Mouse (Mus musculus) megakaryocyte-erythroid progenitor cell, adult 5-6 weeks (primary cell): ENCODE measurements around the gene Hsph1. TPM values are rescaled to one million over a fixed set of nuclear protein-coding genes. Genes with fewer than 3 reads are reported as not detected.

Source experiments
- ATAC-seq: replicated peaks from 2 replicates; pipeline ENCODE4 v1.8.0; 2016; ENCODE audit warnings: mild to moderate bottlenecking, inconsistent platforms; ENCODE audit not compliant: severe bottlenecking, poor library complexity, low FRiP score, low TSS enrichment
- total RNA-seq, 2 experiments: library from RNA; stranded (forward) in 1 of 2; stranded (reverse) in 1 of 2; fragments of 200-1000, 215-1000 nt in 1 of 2; fragments of >200 nt in 1 of 2; fragmentation: Nextera tagmentation in 1 of 2; gene quantifications; 2 replicates each; pipeline ENCODE4 v1.2.3; 2014 to 2017

Hsph1 gene
- total RNA-seq (2014; fragmentation: Nextera tagmentation) (136 and 180 TPM in 2 replicates), total RNA-seq (2017) (91.7 and 104 TPM in 2 replicates)

- ATAC-seq: peak; percentile 91
Measured at GRCm38 (mm10) chr5:149636075-149636920, at the start of gene Hsph1. TSS of gene Hsph1 (minus strand) at chr5:149636376.

DNA sequence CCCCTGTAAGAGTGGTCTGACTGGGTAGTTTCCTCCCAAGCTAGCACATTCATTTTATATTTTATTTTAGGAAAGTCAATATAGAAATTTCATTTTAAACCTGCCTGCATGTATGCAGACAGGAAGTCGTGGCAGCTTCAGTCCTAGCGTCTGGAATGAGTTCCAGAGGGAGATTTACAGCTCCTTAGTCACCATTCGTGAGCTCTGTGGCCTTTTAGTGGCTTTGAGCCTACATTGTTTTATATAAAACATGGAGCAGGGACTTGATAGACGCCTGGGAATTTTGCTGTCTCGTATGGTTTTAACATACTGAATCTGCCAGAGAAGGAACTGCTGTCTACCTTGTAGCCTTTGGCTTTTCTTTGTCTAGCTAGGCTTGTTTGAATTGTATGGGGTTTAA lies 44.8 kb upstream of the Hsph1 start:
- no peak for ATAC-seq

GRCm38 (mm10) chr5:149679886-149680285 lies 43.7 kb upstream of the Hsph1 start:
- no peak for ATAC-seq

DNA sequence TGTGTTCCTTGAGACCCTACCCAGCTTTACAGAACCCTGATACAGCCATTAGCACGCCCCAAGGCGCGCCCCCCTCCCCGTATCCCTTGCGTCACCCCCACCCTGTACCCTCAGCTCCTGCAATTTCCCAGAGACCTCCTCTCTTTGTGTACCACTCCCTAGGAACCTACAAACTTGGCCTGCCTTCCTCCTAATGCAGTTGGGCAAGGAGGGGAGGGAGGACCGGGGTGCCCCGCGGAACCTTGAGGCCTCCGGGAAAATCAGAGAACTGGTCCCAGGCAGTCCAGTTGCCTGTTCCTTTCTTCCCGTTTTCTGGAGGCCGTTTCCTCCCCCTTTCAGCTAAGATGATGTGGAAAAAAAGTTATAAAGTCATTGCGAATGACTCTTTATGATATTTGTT lies 43.2 kb upstream of the Hsph1 start:
- no peak for ATAC-seq

- ATAC-seq: no peak
Measured at GRCm38 (mm10) chr5:149678990-149679348, 42.8 kb upstream of the Hsph1 start.

DNA sequence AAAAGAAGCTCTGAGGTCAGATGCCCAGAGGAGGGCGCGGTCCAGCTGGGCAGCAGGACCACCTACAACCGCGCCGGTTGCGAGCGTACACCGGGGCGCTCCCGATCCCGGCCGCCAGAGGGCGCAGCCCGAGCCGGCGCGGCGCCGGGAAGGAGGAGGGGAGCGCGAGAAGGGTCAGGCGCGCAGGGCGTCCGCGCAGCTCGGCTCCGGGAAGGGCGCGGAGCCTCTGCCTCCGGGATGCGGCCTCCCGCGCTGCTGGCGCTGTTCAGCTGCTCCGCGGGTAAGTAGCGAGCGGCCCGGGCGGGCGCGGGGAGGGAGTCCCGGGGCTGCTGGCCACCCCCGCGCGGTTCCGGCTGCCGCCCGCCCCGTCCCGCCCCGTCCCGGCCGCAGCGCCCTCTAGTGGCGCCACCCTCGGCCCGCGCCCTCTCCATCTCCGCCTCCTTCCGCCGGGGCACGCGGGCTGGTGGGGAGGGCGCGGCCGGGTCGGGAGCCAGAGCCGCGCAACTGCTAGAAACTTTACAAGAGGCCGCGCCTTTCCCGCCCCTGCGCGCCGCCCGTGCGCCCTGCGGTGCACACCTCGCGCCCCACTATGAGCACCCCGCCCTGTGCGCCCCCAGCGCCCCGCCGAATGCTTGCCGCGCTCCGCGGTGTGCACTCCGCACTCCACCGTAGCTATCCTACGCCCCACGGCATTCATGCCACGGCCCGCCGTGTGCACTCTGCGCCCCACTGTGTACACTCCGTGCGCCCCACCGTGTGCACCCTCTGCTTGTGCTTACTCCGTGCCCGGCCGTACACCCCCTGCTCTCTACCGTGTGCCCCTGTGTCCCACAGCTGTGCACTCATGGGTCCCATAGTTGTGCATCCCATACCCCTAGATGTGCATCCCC lies 42.2 kb upstream of the Hsph1 start, which contains the start of gene B3glct:
TSS of gene B3glct (plus strand) at position 131 of the 890 bp plus-strand sequence.
- ATAC-seq: peak; percentile 89

DNA sequence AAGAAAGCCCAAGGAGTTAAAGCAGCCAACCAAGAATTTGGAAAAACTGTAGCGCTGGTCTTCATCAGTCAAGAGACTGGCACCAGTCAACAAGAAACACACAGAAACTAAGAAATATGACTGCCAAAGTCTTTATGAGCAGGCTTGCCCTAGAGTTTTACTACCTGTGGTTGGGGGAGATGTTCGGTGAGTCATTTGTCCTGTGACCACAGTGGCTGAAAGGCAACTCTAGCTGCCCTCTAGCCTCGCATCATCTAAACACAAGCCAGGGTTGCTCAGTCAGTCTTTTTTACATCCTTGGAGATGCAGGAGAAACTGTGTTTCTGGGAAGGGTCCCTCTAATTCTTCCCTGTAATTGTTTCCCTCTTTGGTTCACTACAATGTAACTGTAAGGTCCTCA lies 41.0 kb upstream of the Hsph1 start:
- no peak for ATAC-seq

- no peak for ATAC-seq
Measured at GRCm38 (mm10) chr5:149663417-149663816, 27.2 kb upstream of the Hsph1 start.

DNA sequence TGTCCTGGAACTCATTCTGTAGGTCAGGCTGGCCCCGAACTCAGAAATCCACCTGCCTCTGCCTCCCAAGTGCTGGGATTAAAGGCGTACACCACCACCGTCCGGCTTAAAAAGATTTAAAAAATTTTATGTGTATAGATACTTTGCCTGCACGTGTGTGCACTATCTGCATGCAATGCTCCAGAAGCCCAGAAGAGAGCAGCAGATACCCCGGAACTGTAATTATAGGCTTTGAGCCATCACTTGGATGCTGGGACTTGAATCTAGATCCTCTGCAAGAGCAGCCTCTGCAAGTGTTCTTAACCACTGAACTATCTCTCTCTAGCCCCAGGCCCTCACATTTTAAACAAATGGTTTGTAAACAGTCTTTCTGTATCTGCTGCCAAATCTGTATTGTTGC lies 26.8 kb upstream of the Hsph1 start:
- ATAC-seq: 0 out of 2 replicates have a peak, but pooled peaks have one; percentile 36

DNA sequence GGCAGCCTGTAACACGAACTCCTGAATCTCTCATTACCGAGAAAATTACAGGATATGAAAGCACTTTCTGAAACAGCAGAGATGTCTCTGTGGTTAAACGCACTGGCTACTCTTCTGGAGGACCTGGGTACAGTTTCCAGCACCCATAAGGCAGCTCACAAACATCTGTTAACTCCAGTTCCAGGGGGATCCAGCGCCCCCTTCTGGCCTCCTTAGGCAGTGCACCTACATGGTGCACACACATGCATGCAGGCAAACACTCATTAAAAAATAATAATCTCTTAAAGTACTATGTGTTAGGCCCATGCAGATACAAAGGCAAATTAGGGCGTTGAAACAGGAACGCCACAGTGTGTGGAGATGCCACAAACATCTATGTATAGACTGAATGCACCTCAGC lies 25.3 kb upstream of the Hsph1 start:
- ATAC-seq: no peak

- no peak for ATAC-seq
Measured at GRCm38 (mm10) chr5:149659414-149659780, 23.2 kb upstream of the Hsph1 start.

DNA sequence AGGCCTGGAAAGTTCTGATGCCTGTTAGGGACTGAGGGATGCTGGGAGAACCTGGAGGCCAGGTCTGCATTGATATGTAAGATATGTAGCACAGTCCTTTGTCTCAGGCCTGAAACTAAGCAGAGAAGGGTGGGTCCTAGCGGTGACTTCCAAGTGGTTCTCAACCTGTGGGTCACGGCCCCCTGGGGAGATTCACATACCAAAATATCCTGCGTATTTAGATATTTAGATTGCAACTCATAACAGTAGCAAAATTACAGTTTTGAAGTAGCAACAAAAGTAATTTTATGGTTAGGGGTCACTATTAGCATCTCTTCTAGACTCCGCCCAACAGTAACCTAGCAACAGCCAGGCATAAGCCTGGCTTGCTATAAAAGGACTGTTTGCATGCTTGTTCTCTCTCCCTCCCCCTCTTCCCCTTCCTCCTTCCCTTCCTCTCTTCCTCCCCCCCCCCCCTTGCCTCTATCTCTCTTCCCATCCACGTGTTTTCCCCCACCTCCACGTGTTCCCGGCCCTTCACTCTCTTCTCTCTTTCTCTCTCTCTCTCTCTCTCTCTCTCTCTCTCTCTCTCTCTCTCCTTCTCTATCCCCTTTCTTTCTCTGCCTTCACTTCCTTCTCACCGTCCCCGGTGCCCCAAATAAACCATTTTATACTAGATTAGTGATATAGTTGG lies 22.7 kb upstream of the Hsph1 start:
- ATAC-seq: no peak

DNA sequence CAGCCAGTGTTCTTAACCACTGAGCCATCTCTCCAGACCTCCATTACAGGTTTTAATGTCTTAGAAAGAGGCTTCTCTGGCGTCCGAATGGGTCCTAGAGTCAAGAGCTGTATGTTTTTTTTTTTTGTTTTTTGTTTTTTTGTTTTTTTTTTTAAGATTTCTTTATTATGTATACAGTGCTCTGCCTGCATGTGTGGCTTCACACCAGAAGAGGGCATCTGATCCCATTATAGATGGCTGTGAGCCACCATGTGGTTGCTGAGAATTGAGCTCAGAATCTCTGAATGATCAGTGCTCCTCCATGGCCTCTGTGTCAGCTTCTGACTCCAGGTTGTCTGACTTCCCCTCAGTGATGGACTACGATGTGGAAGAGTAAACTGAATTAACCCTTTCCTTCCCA lies 21.8 kb upstream of the Hsph1 start:
- ATAC-seq: 0 out of 2 replicates have a peak, but pooled peaks have one; percentile 17

DNA sequence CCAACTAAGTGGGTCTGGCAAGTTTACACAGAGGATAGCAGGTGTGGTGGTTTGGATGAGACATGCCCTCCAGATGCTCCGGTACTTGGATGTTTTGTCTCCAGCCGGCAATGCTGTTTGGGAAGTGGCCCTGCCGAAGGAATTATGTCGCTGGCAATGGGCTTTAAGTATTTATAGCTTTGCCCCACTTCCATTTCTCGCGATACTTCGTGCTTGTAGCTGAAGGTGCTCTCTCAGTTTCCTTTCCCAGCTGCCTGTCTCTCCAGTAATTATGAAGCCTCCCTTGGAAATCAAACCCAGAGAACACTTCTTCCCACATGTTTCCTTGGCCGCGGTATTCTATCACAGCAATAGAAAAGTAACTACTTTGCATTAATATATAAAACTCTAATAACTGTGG lies 19.5 kb upstream of the Hsph1 start:
- ATAC-seq: no peak

DNA sequence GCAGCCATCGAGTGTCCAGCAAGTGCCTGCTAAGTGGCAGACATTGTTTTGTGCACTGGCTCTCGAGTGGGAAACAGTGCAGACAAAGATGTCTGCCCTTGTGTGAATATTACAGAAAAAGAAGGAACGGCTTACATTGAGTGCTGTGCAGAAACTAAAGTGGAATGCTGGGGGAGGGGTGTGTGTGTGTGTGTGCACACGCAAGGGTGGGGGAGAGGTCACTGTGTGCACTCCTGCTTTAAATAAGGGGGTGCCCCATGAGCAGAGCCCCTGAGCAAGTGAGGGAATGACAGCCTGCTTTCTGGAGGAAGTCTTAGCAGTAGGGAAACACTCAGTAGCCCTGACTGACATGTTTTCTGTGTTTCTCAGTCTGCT lies 14.0 kb upstream of the Hsph1 start:
- ATAC-seq: no peak

DNA sequence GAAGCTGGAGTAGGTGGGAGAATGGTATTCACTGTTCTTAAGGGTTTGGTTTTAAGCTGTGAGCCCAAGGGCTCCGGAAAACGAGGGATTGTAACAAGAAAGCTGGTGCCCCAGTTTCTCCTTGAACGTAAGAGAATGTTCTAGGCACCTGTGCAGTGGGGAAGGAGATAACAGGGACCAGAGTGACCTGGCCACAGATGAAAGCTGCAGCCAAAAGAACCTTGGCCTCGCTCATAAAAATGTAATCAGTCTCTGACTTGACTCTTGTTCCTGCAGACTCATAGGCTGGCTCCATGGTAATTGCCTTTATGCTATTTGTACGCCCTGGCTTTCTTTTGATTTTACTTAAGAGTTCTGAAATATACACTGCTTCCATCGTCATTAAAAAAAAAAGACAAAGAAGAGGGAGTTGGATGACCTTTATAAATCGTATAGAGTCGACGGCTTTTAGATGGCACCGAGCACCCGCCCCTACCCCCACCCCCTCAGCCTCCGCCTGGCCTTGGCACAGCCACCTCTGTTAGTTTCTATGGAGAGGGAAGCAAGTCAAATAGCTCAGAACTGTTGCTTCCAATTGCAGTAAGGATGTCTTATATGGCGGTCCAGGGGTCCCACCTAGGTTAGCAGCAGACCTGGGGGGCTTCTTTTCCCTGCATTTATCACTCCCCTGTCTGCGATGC lies 13.5 kb upstream of the Hsph1 start:
- peak; percentile 48; the same call in 1 of the 2 replicates for ATAC-seq

GRCm38 (mm10) chr5:149648895-149649406 lies 12.8 kb upstream of the Hsph1 start:
- peak; percentile 87 for ATAC-seq

DNA sequence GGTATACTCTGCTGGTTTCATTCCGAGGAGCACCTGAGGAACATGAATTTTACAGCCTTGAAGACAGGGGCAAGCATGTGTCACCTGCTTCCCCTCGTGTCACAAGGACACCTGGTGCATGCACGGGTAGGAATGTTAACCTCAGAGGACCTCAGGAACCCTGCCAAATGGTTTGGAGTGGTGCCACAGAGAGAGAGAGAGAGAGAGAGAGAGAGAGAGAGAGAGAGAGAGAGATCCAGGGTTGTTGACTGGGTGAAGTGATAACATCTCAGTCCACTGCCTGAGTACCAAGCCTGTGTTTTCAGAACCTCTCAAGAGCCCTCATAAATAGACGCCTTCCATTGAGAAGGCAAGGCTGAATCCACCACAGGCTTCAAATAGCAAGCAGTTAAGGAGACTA lies 12.0 kb upstream of the Hsph1 start:
- peak; percentile 27 for ATAC-seq
